Mouse (Mus musculus) intestine, embryonic 16.5 days (tissue): Measurements from ENCODE around the gene Meis3. TPM values are rescaled to one million over a fixed set of nuclear protein-coding genes. Genes with fewer than 3 reads are reported as not detected.

Experiments used
- ATAC-seq: fragments of 200-750 bp; cut with Nextera tagmentation; 2 replicates; pipeline ENCODE4 v1.8.0; 2017; ENCODE audit warnings: moderate TSS enrichment, moderate library complexity
- H3K27ac ChIP-seq: fragments of 300-500 bp; sonication (generic); 2 replicates; pipeline ENCODE4 v1.5.1; 2014; ENCODE audit warnings: mild to moderate bottlenecking, low read length
- H3K27me3 ChIP-seq: fragments of 300-500 bp; sonication (generic); replicated peaks from 2 replicates; pipeline ENCODE4 v1.6.1; 2014; ENCODE audit warnings: low read length, control low read depth, mixed read lengths; ENCODE audit not compliant: control insufficient read depth, insufficient read depth
- H3K36me3 ChIP-seq: fragments of 300-500 bp; sonication (generic); 2 replicates; pipeline ENCODE4 v1.6.1; 2014; ENCODE audit warnings: low read length, control low read depth; ENCODE audit not compliant: control insufficient read depth, insufficient read depth
- H3K4me1 ChIP-seq: fragments of 300-500 bp; sonication (generic); 2 replicates; pipeline ENCODE4 v1.6.1; 2014; ENCODE audit warnings: low read length, control low read depth, mixed read lengths; ENCODE audit not compliant: control insufficient read depth, insufficient read depth
- H3K4me2 ChIP-seq: fragments of 300-500 bp; sonication (generic); 2 replicates; pipeline ENCODE4 v1.6.1; 2014; ENCODE audit warnings: low read depth, low read length, control low read depth
- H3K4me3 ChIP-seq: fragments of 300-500 bp; sonication (generic); 2 replicates; pipeline ENCODE4 v1.5.1; 2014; ENCODE audit warnings: mild to moderate bottlenecking, low read length
- H3K9ac ChIP-seq: fragments of 300-500 bp; sonication (generic); 2 replicates; pipeline ENCODE4 v1.6.1; 2014; ENCODE audit warnings: low read depth, low read length
- H3K9me3 ChIP-seq: fragments of 300-500 bp; sonication (generic); 2 replicates; pipeline ENCODE4 v1.6.1; 2016; ENCODE audit warnings: low read length, control low read depth; ENCODE audit not compliant: control insufficient read depth
- WGBS: fragments of 180-500 bp; shearing (Covaris S2); extraction: QIAGEN DNeasy Blood & Tissue Kit; methylation state at CpG from one replicate; pipeline ENCODE4 v1.1.7; 2014; 5-methylcytosine and 5-hydroxymethylcytosine counted together
- polyA plus RNA-seq: library from polyadenylated mRNA; unstranded; fragments of >200 nt; fragmentation: Nextera tagmentation; extraction: Ambion mirVana; gene quantifications from 2 replicates; pipeline ENCODE4 v1.2.1, GENCODE M21; 2015

The Meis3 gene
- polyA plus RNA-seq, 1 experiment from 2014 or later, result 30.0 TPM

DNA sequence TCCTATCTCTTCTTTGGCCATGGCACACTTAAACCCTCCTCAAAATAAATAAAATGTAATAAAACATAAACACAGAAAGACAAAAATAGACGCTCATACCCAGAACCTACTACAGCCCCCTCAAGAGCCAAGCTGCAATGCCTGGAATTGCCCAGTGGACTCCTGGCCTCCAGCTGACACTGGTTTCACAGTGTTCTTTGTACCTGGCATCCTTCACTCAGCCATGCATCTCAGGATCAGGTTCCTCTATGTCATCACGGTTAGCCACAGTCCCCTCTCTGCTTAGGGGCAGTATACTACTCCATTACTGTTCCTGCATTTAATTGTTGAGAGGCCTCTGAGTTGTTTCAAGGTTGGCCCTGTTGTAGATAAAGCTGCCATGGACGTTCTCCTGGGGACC is 42.0 kb upstream of the Meis3 start:
- Histone ChIP-seq H3K4me3 (no peak overlapping the region), H3K4me1 (peaks cover 31% of the 10 kb centered on the region), H3K27me3 (0 out of 2 replicates have a peak, but pooled peaks cover 2% of the 10 kb centered on the region), H3K9me3 (no peaks in the 10 kb centered on the region), H3K9ac (no peak overlapping the region), H3K27ac (no peak overlapping the region), H3K4me2 (no peak overlapping the region), H3K36me3 (no peaks in the 10 kb centered on the region)
- WGBS, result 62% methylated on average over 3 of the region's 3 CpGs
- no peak for ATAC-seq

DNA sequence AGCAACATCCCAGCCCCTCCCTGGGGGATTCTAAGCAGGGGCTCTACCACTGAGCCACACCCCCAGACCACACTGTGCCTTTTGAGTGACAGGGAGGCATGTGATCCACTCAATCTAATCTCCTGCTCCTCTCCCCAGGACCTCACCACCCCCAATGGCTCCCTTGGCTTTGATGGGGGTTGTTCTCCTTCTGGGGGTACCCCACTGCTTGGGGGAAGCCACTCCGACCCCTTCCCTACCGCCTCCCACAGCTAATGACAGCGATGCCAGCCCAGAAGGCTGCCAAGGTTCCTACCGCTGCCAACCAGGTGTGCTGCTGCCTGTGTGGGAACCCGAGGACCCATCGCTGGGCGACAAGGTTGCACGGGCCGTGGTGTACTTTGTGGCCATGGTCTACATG is 41.2 kb upstream of the Meis3 start:
- H3K4me2 ChIP-seq, result no peak overlapping the region
- H3K9me3 ChIP-seq, result no peaks in the 10 kb centered on the region
- H3K27me3 ChIP-seq, result 0 out of 2 replicates have a peak, but pooled peaks cover 2% of the 10 kb centered on the region
- no peak overlapping the region for H3K9ac ChIP-seq
- H3K4me3 ChIP-seq, result no peak overlapping the region
- H3K36me3 ChIP-seq, result no peaks in the 10 kb centered on the region
- 88% methylated on average over 9 of the region's 9 CpGs for WGBS
- no peak for ATAC-seq
- peaks cover 31% of the 10 kb centered on the region for H3K4me1 ChIP-seq
- H3K27ac ChIP-seq, result no peak overlapping the region

DNA sequence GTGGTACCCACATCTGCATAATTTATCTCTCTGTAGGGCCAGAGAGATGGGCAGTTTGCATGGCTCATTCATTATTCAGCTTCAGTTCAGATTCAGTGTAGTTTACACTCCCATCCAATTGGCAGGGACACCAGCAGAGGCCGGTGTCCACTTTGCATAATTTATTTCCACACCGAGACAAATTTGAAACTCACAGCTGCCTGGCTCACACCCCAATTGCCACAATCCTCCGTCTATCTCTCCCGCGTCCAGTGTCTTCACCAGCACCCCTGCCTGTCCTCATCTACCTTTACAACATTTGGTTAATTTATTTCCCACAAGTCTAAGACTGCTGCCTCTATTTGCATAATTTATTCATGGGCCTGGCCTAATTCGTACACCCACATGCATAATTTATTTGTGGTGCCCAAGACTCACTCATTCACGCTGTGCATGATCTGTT is 39.9 kb upstream of the Meis3 start:
- H3K4me2 ChIP-seq, result no peak overlapping the region
- no peaks in the 10 kb centered on the region for H3K9me3 ChIP-seq
- no peak overlapping the region for H3K27ac ChIP-seq
- H3K9ac ChIP-seq, result no peak overlapping the region
- H3K27me3 ChIP-seq, result 0 out of 2 replicates have a peak, but pooled peaks cover 2% of the 10 kb centered on the region
- ATAC-seq, result no peak
- H3K36me3 ChIP-seq, result no peaks in the 10 kb centered on the region
- peaks cover 22% of the 10 kb centered on the region for H3K4me1 ChIP-seq
- 68% methylated on average over 7 of the region's 7 CpGs for WGBS
- no peak overlapping the region for H3K4me3 ChIP-seq

DNA sequence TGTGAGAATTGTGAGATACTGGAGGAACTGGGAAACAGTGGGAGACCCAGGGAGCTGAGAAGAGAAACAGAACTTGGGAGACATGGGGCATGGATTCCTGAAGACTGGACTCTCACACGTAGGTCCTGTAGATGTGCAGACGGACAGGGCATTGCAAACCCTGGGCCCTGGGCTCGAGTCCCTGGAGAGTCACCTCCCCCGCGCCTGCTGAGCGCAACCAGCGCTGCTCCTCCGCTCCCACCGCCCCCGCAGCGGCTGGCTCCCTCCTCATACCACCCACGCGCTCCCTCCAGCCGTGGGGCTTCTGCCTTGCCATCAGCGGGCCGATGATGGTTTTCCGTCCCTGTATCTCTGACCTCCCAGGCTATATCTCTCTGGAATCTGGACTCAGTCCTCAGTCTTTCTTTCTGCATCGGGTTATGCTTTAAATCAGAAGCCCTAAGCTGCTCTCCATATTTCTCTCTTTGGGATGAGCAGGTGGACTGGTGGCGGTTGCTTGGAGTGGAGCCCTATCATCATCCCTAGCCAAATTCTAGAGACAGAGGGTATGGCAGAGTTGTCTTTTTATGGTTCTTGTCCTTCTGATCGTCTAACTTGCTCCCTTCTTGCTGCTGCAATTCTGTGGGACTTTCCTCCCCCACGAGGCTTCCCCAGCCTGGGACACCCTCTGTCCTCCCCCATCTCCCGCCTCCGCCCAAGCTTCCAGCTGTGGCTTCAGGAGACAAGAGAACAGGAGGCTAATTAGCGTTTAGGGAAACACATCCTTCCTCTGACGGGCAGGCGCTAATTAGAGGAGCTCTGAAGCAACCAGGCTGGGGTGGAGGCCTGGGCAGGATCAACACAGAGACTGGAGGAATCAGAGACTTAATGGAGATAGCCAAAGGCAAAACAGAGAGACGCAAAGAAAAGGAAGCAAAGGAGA is 28.1 kb upstream of the Meis3 start:
- Histone ChIP-seq H3K27me3 (peaks cover 4% of the 10 kb centered on the region; the same call in 1 of the 2 replicates), H3K4me2 (no peak overlapping the region), H3K9me3 (no peaks in the 10 kb centered on the region), H3K4me1 (no peaks in the 10 kb centered on the region), H3K4me3 (no peak overlapping the region), H3K9ac (no peak overlapping the region), H3K27ac (no peak overlapping the region), H3K36me3 (no peaks in the 10 kb centered on the region)
- 38% methylated on average over 27 of the region's 27 CpGs for WGBS
- no peak for ATAC-seq

DNA sequence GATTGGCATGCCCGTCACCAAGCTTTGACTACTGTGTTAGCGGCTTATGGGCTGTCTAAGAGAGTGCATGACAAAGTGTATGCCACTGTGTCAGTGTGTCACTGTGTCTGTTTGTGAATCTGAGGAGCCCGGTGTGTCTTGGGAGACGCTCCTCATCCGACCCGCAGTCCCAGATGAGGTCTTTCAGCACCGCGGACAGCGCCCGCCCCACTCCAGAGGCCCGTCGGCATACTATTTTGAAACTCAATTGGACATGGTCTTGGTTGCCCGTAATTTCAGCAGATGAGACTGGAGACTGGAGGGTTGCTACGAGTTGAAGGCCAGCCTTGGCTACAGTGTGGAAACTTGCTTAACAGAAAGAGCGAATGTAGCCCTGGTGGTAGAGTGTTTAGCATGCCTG is 27.2 kb upstream of the Meis3 start:
- no peaks in the 10 kb centered on the region for H3K36me3 ChIP-seq
- H3K4me1 ChIP-seq, result no peaks in the 10 kb centered on the region
- no peak overlapping the region for H3K27ac ChIP-seq
- 10% methylated on average over 15 of the region's 15 CpGs for WGBS
- H3K9me3 ChIP-seq, result no peaks in the 10 kb centered on the region
- H3K9ac ChIP-seq, result no peak overlapping the region
- H3K27me3 ChIP-seq, result peaks cover 4% of the 10 kb centered on the region; the same call in 1 of the 2 replicates
- no peak overlapping the region for H3K4me2 ChIP-seq
- 0 out of 2 replicates have a peak, but pooled peaks have one; percentile 18 for ATAC-seq
- no peak overlapping the region for H3K4me3 ChIP-seq

DNA sequence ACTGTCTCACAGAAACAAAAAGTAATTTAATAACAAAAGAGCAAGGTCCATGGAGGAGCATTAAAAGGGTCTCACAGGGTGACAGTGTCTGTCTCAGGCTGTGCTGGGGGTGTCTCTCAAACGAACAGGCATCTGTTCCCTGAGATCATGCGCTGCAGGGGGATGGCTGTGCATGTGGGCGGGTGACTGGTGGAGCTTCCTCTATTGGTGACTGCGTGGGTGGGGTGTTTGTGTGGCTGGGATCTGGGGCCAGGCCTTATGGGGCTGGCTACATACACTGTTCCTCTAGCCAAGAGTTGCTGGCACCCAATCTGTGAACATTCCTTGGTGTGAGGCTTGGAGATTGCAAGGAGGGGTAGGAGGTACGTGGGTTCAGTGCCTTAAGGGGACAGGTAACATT is 25.6 kb upstream of the Meis3 start:
- ATAC-seq, result no peak
- H3K27me3 ChIP-seq, result peaks cover 4% of the 10 kb centered on the region; the same call in 1 of the 2 replicates
- WGBS, result 64% methylated on average over 5 of the region's 5 CpGs

DNA sequence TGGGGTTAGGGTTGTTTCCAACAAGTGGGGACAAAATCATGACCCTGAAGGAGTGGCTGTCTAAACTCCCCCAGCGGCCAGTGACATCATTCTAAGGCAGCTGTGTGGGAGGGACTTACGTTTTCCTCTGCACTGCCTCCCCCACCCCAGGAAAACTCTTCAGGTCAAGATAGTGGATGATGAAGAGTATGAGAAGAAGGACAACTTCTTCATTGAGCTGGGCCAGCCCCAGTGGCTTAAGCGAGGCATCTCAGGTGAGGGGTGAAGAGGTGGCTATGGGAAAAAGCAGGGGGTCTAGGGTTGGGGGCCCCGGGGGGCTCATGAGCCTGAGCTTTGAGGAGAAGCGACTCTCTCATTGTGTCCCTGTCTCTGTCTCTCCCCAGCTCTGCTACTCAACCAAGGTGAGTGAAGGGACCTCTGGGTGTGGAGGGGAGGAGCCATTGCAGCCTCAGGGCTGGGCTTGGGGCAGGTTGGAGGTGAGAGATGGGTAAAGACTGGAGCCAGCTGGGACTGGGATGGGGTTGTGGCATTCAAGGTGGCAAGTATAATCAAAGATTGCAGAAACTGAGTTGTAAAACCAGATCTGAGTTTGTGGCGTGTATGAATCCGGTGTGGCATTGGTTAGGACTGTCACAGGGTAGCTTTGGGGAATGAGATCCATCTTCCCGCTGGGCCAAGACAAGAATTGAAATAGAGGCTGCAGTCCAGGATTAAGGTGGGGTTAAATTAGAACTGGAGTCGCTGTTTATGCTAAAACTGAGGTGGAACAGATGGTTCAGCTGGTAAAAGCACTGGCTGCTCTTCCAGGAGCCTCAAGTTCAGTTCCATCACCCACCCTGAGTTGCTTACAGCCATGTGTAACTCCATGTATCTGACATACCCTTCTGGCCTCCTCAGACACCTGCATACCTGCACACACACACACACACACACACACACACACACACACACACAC is 24.4 kb upstream of the Meis3 start:
- Histone ChIP-seq H3K27ac (no peak overlapping the region), H3K9ac (no peak overlapping the region), H3K4me1 (no peaks in the 10 kb centered on the region), H3K4me3 (no peak overlapping the region), H3K36me3 (no peaks in the 10 kb centered on the region), H3K27me3 (peaks cover 4% of the 10 kb centered on the region; the same call in 1 of the 2 replicates), H3K9me3 (no peaks in the 10 kb centered on the region), H3K4me2 (no peak overlapping the region)
- 70% methylated on average over 9 of the region's 9 CpGs for WGBS
- no peak for ATAC-seq

More for the DNA sequence above, 25.6 kb upstream of the Meis3 start:
- H3K9me3 ChIP-seq, result no peaks in the 10 kb centered on the region
- H3K4me1 ChIP-seq, result no peaks in the 10 kb centered on the region
- H3K27ac ChIP-seq, result no peak overlapping the region
- no peak overlapping the region for H3K4me3 ChIP-seq
- H3K9ac ChIP-seq, result no peak overlapping the region
- no peaks in the 10 kb centered on the region for H3K36me3 ChIP-seq
- H3K4me2 ChIP-seq, result no peak overlapping the region

DNA sequence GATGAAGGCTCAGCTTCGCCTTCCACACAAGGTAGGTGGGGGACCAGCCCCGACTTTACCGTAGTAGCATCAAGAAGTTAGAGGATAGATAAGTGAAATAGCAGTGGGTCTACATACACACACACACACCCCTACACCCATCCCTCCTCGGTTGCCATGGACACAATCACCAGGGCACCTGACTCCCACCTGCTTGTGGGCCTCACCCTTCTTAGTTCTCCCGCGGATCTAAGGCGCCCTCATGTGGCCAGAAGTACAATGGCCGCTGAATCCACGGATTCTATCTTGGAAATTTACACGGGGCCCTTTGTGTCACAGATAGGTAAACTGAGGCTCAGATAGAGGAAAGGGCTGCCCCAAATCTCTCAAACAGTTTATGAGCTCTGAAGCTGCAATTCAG is 21.4 kb upstream of the Meis3 start:
- peak; percentile 73 for ATAC-seq
- H3K4me1 ChIP-seq, result no peaks in the 10 kb centered on the region
- no peak overlapping the region for H3K27ac ChIP-seq
- no peak overlapping the region for H3K9ac ChIP-seq
- no peaks in the 10 kb centered on the region for H3K36me3 ChIP-seq
- no peak overlapping the region for H3K4me3 ChIP-seq
- H3K27me3 ChIP-seq, result peaks cover 6% of the 10 kb centered on the region; the same call in 1 of the 2 replicates
- H3K9me3 ChIP-seq, result no peaks in the 10 kb centered on the region
- no peak overlapping the region for H3K4me2 ChIP-seq
- 13% methylated on average over 10 of the region's 10 CpGs for WGBS
